In genomic region chr10:114799481-114799880, GRCm38 (mm10) we compare ENCODE assay signal across 17 mouse cellular contexts. TPM values are rescaled to one million over a fixed set of nuclear protein-coding genes. Genes with fewer than 3 reads are reported as not detected.
DNase-seq lines count a peak whose midpoint lies in the region; ATAC-seq and TF ChIP-seq lines count a peak whose summit lies in the region.
"Had no signal": no experiment of that assay in that cellular context is flagged by ENCODE, and none has a peak within 500 bp of the region (broad histone marks: within the 10 kb centered on the region; RNA-seq: fewer than 3 reads in every experiment).

No protein-coding gene starts in this region.

- peak overlapping the region; percentile 78; the same call in 1 of the 2 replicates for H3K4me3 ChIP-seq in forebrain, embryonic 15.5 days
- H3K4me3 ChIP-seq in forebrain, embryonic 14.5 days (ENCODE audit: low read depth, low read length) = no peak overlapping the region
- H3K4me3 ChIP-seq in limb, embryonic 11.5 days (ENCODE audit: low read depth, low read length) = no peak overlapping the region
- H3K4me3 ChIP-seq in limb, embryonic 10.5 days = no peak overlapping the region
- peak overlapping the region; percentile 76 for H3K4me3 ChIP-seq in hindbrain, postnatal 0 days (ENCODE audit: low read length)
- H3K4me3 ChIP-seq in olfactory bulb, adult 2 months (ENCODE audit: insufficient read depth, low read depth, low read length) = peak overlapping the region; percentile 63; the same call in 1 of the 2 replicates
- H3K4me3 ChIP-seq: myocyte had no signal

- ATAC-seq in forebrain, embryonic 15.5 days (replicated peaks) = no peak
- no peak for ATAC-seq in forebrain, embryonic 14.5 days
- no peak for ATAC-seq in limb, embryonic 11.5 days (ENCODE audit: insufficient number of reproducible peaks, low FRiP score, low TSS enrichment, low read depth)
- ATAC-seq in hindbrain, postnatal 0 days = no peak
- ATAC-seq: inflammation-experienced regulatory T-cells, adult 6 months had no signal

- TF ChIP-seq CTCF in hindbrain, postnatal 0 days (IDR thresholded peaks at IDR 0.05; ENCODE audit: low read depth) = no peak
- TF ChIP-seq CTCF in olfactory bulb, adult 2 months (IDR thresholded peaks at IDR 0.05; ENCODE audit: insufficient read depth, low read depth, low read length) = no peak

- no peak overlapping the region for H3K9ac ChIP-seq in forebrain, embryonic 15.5 days (replicated peaks)
- H3K9ac ChIP-seq in forebrain, embryonic 14.5 days (ENCODE audit: low read length) = no peak overlapping the region
- no peak overlapping the region for H3K9ac ChIP-seq in limb, embryonic 11.5 days (ENCODE audit: low read length)
- no peak overlapping the region for H3K9ac ChIP-seq in hindbrain, postnatal 0 days (replicated peaks; ENCODE audit: low read length)
- H3K9ac ChIP-seq: embryonic facial prominence, embryonic 15.5 days; limb, embryonic 12.5 days had no signal

- TF ChIP-seq POLR2A in olfactory bulb, adult 2 months (IDR thresholded peaks at IDR 0.05; ENCODE audit: insufficient read depth, low read depth, low read length) = no peak

- H3K27me3 ChIP-seq in forebrain, embryonic 15.5 days = peaks cover 22% of the 10 kb centered on the region; the same call in 1 of the 2 replicates
- H3K27me3 ChIP-seq in forebrain, embryonic 14.5 days (replicated peaks; ENCODE audit: control insufficient read depth, insufficient read depth, low read length) = peaks cover 15% of the 10 kb centered on the region
- peaks cover 38% of the 10 kb centered on the region for H3K27me3 ChIP-seq in limb, embryonic 11.5 days (ENCODE audit: control insufficient read depth, insufficient read depth, low read length)
- peaks cover 51% of the 10 kb centered on the region for H3K27me3 ChIP-seq in limb, embryonic 10.5 days (ENCODE audit: low read depth, poor library complexity, severe bottlenecking)
- H3K27me3 ChIP-seq in hindbrain, postnatal 0 days (ENCODE audit: insufficient read depth, low read length) = no peaks in the 10 kb centered on the region

- H3K9me3 ChIP-seq in forebrain, embryonic 15.5 days = no peaks in the 10 kb centered on the region
- no peaks in the 10 kb centered on the region for H3K9me3 ChIP-seq in forebrain, embryonic 14.5 days (replicated peaks; ENCODE audit: control insufficient read depth, low read length)
- no peaks in the 10 kb centered on the region for H3K9me3 ChIP-seq in limb, embryonic 11.5 days (ENCODE audit: control insufficient read depth, low read length)
- no peaks in the 10 kb centered on the region for H3K9me3 ChIP-seq in limb, embryonic 10.5 days (replicated peaks)
- no peaks in the 10 kb centered on the region for H3K9me3 ChIP-seq in hindbrain, postnatal 0 days (ENCODE audit: low read length)
- H3K9me3 ChIP-seq: embryonic facial prominence, embryonic 15.5 days; limb, embryonic 12.5 days had no signal

- DNase-seq in forebrain, embryonic 14.5 days (ENCODE audit: low spot score) = no peak
- peak; percentile 20 for DNase-seq in limb, embryonic 11.5 days (ENCODE audit: low spot score)
- no peak for DNase-seq in limb, embryonic 10.5 days (ENCODE audit: low spot score)
- no peak for DNase-seq in hindbrain, postnatal 0 days (ENCODE audit: low spot score)
- no peak for DNase-seq in B cell, adult 2 months
- DNase-seq in left cerebral cortex, postnatal 4 days = no peak
- DNase-seq: adrenal gland, postnatal 36 days; lung, adult 2 months; spleen, adult 18-20 months; thymus, postnatal 25 days had no signal

- intact Hi-C loops in left cerebral cortex, postnatal 4 days (cut with DNase I) = no loop called here

- H3K4me2 ChIP-seq in forebrain, embryonic 15.5 days (replicated peaks) = peak overlapping the region; percentile 98; the same call in 1 of the 2 replicates
- H3K4me2 ChIP-seq in forebrain, embryonic 14.5 days (ENCODE audit: low read length) = no peak overlapping the region
- H3K4me2 ChIP-seq in limb, embryonic 11.5 days (ENCODE audit: low read depth, severe bottlenecking) = no peak overlapping the region
- peak overlapping the region; percentile 70 for H3K4me2 ChIP-seq in hindbrain, postnatal 0 days (ENCODE audit: low read depth, low read length)

- peaks cover 27% of the 10 kb centered on the region for H3K4me1 ChIP-seq in forebrain, embryonic 15.5 days
- H3K4me1 ChIP-seq in forebrain, embryonic 14.5 days (ENCODE audit: control insufficient read depth, insufficient read depth, low read length) = no peaks in the 10 kb centered on the region
- 0 out of 2 replicates have a peak, but pooled peaks cover 2% of the 10 kb centered on the region for H3K4me1 ChIP-seq in limb, embryonic 11.5 days (ENCODE audit: control insufficient read depth, insufficient read depth, low read length)
- peaks cover 41% of the 10 kb centered on the region for H3K4me1 ChIP-seq in limb, embryonic 10.5 days
- no peaks in the 10 kb centered on the region for H3K4me1 ChIP-seq in hindbrain, postnatal 0 days (ENCODE audit: insufficient read depth, low read length)
- H3K4me1 ChIP-seq in olfactory bulb, adult 2 months (ENCODE audit: control insufficient read depth, insufficient read depth, low read length) = peaks cover 5% of the 10 kb centered on the region

- WGBS in forebrain, embryonic 15.5 days = 86% methylated on average over 4 of the region's 4 CpGs
- 90% methylated on average over 4 of the region's 4 CpGs for WGBS in forebrain, embryonic 14.5 days
- 82% methylated on average over 4 of the region's 4 CpGs for WGBS in limb, embryonic 11.5 days
- 88% methylated on average over 4 of the region's 4 CpGs for WGBS in limb, embryonic 10.5 days
- WGBS in hindbrain, postnatal 0 days = 87% methylated on average over 4 of the region's 4 CpGs
- 82% methylated on average over 4 of the region's 4 CpGs for WGBS in olfactory bulb, adult 2 months

- no peaks in the 10 kb centered on the region for H3K36me3 ChIP-seq in forebrain, embryonic 15.5 days
- H3K36me3 ChIP-seq in forebrain, embryonic 14.5 days (ENCODE audit: control insufficient read depth, insufficient read depth, low read length) = no peaks in the 10 kb centered on the region
- H3K36me3 ChIP-seq in limb, embryonic 11.5 days (ENCODE audit: control insufficient read depth, insufficient read depth, low read length) = no peaks in the 10 kb centered on the region
- no peaks in the 10 kb centered on the region for H3K36me3 ChIP-seq in limb, embryonic 10.5 days
- H3K36me3 ChIP-seq in hindbrain, postnatal 0 days (ENCODE audit: insufficient read depth, low read length) = no peaks in the 10 kb centered on the region
- H3K36me3 ChIP-seq: embryonic facial prominence, embryonic 15.5 days; limb, embryonic 12.5 days had no signal

- no peak overlapping the region for H3K27ac ChIP-seq in forebrain, embryonic 15.5 days (replicated peaks)
- H3K27ac ChIP-seq in forebrain, embryonic 14.5 days (ENCODE audit: low read depth, low read length) = no peak overlapping the region
- no peak overlapping the region for H3K27ac ChIP-seq in limb, embryonic 11.5 days (replicated peaks; ENCODE audit: low read depth, low read length)
- H3K27ac ChIP-seq in limb, embryonic 10.5 days = no peak overlapping the region
- no peak overlapping the region for H3K27ac ChIP-seq in hindbrain, postnatal 0 days
- no peak overlapping the region for H3K27ac ChIP-seq in olfactory bulb, adult 2 months (ENCODE audit: insufficient read depth, low read depth, low read length)
- H3K27ac ChIP-seq: embryonic facial prominence, embryonic 15.5 days; limb, embryonic 12.5 days; macrophage had no signal

RNA-seq across cellular contexts. Expression of gene Trhde, which starts 2.6 kb away (rescaled TPM):
- polyA plus RNA-seq in forebrain, embryonic 15.5 days (2015; fragmentation: Nextera tagmentation; extraction: Ambion mirVana) = 2.2 and 3.1 TPM in 2 replicates
- 1.8 and 2.9 TPM in 2 replicates for polyA plus RNA-seq in forebrain, embryonic 14.5 days (2014; fragmentation: Nextera tagmentation; extraction: Ambion mirVana)
- 0.52 and 0.61 TPM in 2 replicates for polyA plus RNA-seq in limb, embryonic 11.5 days (2014; fragmentation: Nextera tagmentation; extraction: Ambion mirVana)
- 0.18 and 0.26 TPM in 2 replicates for polyA plus RNA-seq in limb, embryonic 10.5 days (2016; fragmentation: Nextera tagmentation; extraction: Ambion mirVana)
- total RNA-seq in hindbrain, postnatal 0 days (2014; rRNA removed) = 23.9 and 26.5 TPM in 2 replicates
- polyA plus RNA-seq in hindbrain, postnatal 0 days (2015; fragmentation: Nextera tagmentation; extraction: Ambion mirVana) = 6.1 and 6.3 TPM in 2 replicates
- polyA plus RNA-seq in olfactory bulb, adult 2 months (2012; ENCODE audit: insufficient read depth, insufficient read length, low replicate concordance, missing spikeins) = not detected in 2 replicates
- total RNA-seq in left cerebral cortex, postnatal 4 days (2021) = 10 to 100 TPM; 18.6 to 18.7 TPM
- polyA plus RNA-seq: inflammation-experienced regulatory T-cells, adult 6 months; lung, adult 2 months; macrophage had no signal

Comparison
In these comparisons a context has a peak if more than half of its experiments do, and no peak if none do; other contexts are left out.
1. H3K4me2 ChIP-seq: peak in forebrain, embryonic 15.5 days (single experiment) and hindbrain, postnatal 0 days (single experiment); none in forebrain, embryonic 14.5 days (single experiment) and limb, embryonic 11.5 days (single experiment).
2. H3K4me3 ChIP-seq: peak in forebrain, embryonic 15.5 days (single experiment), hindbrain, postnatal 0 days (single experiment) and olfactory bulb, adult 2 months (single experiment); none in forebrain, embryonic 14.5 days (single experiment), limb, embryonic 11.5 days (single experiment) and limb, embryonic 10.5 days (single experiment).